Mouse (Mus musculus): ENCODE measurements around the gene Syap1. TPM values are rescaled to one million over a fixed set of nuclear protein-coding genes. Genes with fewer than 3 reads are reported as not detected.
"Not testable (repeated sequence)": the region's sequence is repeated elsewhere in the genome, so short reads cannot be mapped to it uniquely, and the experiment has no call there.

Gene Syap1
- 37.8 and 38.0 TPM in 2 replicates for polyA plus RNA-seq (2015; fragmentation: Nextera tagmentation; extraction: Ambion mirVana)

- no peak within 1 kb of the TSS for H3K27ac ChIP-seq
- peak within 1 kb of the TSS; percentile 66 for H3K4me3 ChIP-seq (replicated peaks)
- peak; percentile 91 for ATAC-seq (ENCODE audit: insufficient read depth, low FRiP score, low read depth)
- no peaks in the 10 kb centered on the region for H3K36me3 ChIP-seq
- H3K9ac ChIP-seq, result peak within 1 kb of the TSS; percentile 69
- H3K4me2 ChIP-seq, result peak within 1 kb of the TSS; percentile 47
- no peaks in the 10 kb centered on the region for H3K4me1 ChIP-seq
- H3K9me3 ChIP-seq, result no peaks in the 10 kb centered on the region
- H3K27me3 ChIP-seq (replicated peaks), result no peaks in the 10 kb centered on the region
- 21% methylated on average over 38 of the region's 47 CpGs for WGBS
These were observed at the start of gene Syap1 for GRCm38 (mm10) chrX:162887931-162888511. Syap1 (minus strand) TSS chrX:162888447.

- Histone ChIP-seq H3K27ac (no peak overlapping the region), H3K36me3 (0 out of 2 replicates have a peak, but pooled peaks cover 5% of the 10 kb centered on the region), H3K4me2 (no peak overlapping the region), H3K9me3 (no peaks in the 10 kb centered on the region), H3K9ac (no peak overlapping the region), H3K27me3 (replicated peaks) (no peaks in the 10 kb centered on the region), H3K4me1 (no peaks in the 10 kb centered on the region), H3K4me3 (replicated peaks) (no peak overlapping the region)
- WGBS, result 89% methylated on average over 2 of the region's 2 CpGs
- ATAC-seq (ENCODE audit: insufficient read depth, low FRiP score, low read depth), result no peak
These were observed 43.2 kb upstream of the Syap1 start for GRCm38 (mm10) chrX:162931467-162931866.

DNA sequence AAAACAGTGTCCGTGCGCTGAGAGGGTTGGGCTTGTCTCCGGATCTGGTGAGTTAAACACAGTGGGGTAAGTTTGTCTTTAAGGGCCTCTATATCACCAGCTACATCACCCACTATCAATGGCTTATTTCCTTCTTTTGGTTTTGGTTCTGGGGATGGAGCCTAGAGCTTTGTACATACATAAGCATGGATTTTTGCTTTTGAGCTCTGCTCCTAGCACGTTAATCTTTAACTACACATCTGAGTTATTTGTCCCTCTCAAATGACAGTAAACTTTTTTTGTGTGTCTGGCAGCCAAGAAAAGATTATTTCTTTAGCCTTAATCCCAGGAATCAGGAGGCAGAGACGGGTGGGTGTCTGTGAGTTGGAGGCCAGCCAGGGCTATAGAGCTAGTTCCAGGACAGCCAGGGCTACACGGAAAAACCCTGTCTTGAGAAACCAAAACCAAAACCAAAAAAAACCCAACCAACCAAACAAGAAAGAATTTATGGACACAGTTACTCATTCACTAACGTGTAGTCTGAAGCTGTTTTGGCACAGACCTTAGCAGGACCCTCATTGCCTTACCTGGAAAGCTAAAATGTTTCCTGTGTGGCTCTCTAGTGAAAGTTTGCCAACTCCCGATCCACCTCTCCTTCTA is 33.4 kb upstream of the Syap1 start:
- ATAC-seq (ENCODE audit: insufficient read depth, low FRiP score, low read depth), result no peak
- no peak overlapping the region for H3K4me3 ChIP-seq (replicated peaks)
- no peaks in the 10 kb centered on the region for H3K4me1 ChIP-seq
- no peak overlapping the region for H3K4me2 ChIP-seq
- H3K9me3 ChIP-seq, result no peaks in the 10 kb centered on the region
- H3K9ac ChIP-seq, result no peak overlapping the region
- WGBS, result 65% methylated on average over 8 of the region's 8 CpGs
- no peaks in the 10 kb centered on the region for H3K36me3 ChIP-seq
- H3K27me3 ChIP-seq (replicated peaks), result no peaks in the 10 kb centered on the region
- no peak overlapping the region for H3K27ac ChIP-seq

- Histone ChIP-seq H3K27ac (no peak overlapping the region), H3K4me2 (no peak overlapping the region), H3K9me3 (no peaks in the 10 kb centered on the region), H3K4me1 (no peaks in the 10 kb centered on the region), H3K9ac (no peak overlapping the region), H3K4me3 (replicated peaks) (no peak overlapping the region), H3K27me3 (replicated peaks) (no peaks in the 10 kb centered on the region), H3K36me3 (peaks cover 3% of the 10 kb centered on the region; the same call in 1 of the 2 replicates)
- ATAC-seq (ENCODE audit: insufficient read depth, low FRiP score, low read depth), result no peak
- 29% methylated on average over 5 of the region's 5 CpGs for WGBS
These were observed 27.4 kb upstream of the Syap1 start for GRCm38 (mm10) chrX:162915697-162916096.

- Histone ChIP-seq H3K36me3 (peaks cover 3% of the 10 kb centered on the region; the same call in 1 of the 2 replicates), H3K9ac (no peak overlapping the region), H3K4me3 (replicated peaks) (no peak overlapping the region), H3K27ac (no peak overlapping the region), H3K9me3 (no peaks in the 10 kb centered on the region), H3K27me3 (replicated peaks) (no peaks in the 10 kb centered on the region), H3K4me1 (no peaks in the 10 kb centered on the region), H3K4me2 (no peak overlapping the region)
- WGBS, result 93% methylated on average over 3 of the region's 3 CpGs
- no peak for ATAC-seq (ENCODE audit: insufficient read depth, low FRiP score, low read depth)
These were observed 25.4 kb upstream of the Syap1 start for GRCm38 (mm10) chrX:162913651-162914050.

- Histone ChIP-seq H3K9me3 (no peaks in the 10 kb centered on the region), H3K4me3 (replicated peaks) (no peak overlapping the region), H3K4me1 (no peaks in the 10 kb centered on the region), H3K4me2 (no peak overlapping the region), H3K36me3 (no peaks in the 10 kb centered on the region), H3K27me3 (replicated peaks) (no peaks in the 10 kb centered on the region), H3K27ac (no peak overlapping the region), H3K9ac (no peak overlapping the region)
- no peak for ATAC-seq (ENCODE audit: insufficient read depth, low FRiP score, low read depth)
- WGBS, result 68% methylated on average over 3 of the region's 3 CpGs
These were observed 19.3 kb upstream of the Syap1 start for GRCm38 (mm10) chrX:162907554-162907953.

GRCm38 (mm10) chrX:162902040-162902734 is 13.9 kb upstream of the Syap1 start:
- Histone ChIP-seq H3K4me1 (no peaks in the 10 kb centered on the region), H3K4me2 (peak overlapping the region; percentile 56), H3K9me3 (no peaks in the 10 kb centered on the region), H3K27me3 (replicated peaks) (no peaks in the 10 kb centered on the region), H3K36me3 (no peaks in the 10 kb centered on the region), H3K4me3 (replicated peaks) (peak overlapping the region; percentile 58), H3K9ac (peak overlapping the region; percentile 46), H3K27ac (peak overlapping the region; percentile 89)
- peak; percentile 68 for ATAC-seq (ENCODE audit: insufficient read depth, low FRiP score, low read depth)
- WGBS, result 20% methylated on average over 29 of the region's 29 CpGs

DNA sequence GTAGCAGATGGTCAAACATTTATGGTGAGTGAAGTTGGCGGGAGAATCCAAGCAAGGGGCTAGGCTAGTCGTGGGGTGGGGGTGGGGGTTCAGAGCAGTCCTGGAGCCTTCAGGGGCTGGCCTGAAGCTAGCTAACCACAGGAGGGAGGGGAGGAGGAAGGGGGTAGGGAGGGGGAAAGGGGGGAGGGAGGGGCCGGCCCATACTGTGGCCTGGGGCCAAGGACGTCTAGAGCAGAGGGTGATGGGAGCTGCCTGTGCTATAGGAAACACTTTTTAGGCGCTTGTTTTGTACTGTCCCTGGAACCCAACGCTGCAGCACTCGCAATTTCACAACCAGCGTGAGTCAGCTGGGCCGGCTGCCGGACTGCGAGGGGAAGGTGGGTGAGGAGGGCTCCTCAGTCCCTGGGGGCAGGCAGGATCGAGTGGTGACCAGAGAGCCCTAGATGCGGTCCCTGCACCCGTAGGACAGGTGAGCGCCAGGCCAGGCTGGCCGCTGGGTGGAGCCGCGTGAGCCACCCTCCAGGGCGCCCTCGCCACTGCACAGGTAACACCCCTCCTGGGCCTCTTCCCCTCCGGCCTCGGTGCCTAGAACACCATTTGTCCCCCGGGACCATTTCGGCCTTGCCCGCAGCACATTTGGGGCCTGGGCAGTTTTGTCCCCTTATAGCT is 13.3 kb upstream of the Syap1 start:
- Histone ChIP-seq H3K9me3 (no peaks in the 10 kb centered on the region), H3K4me3 (replicated peaks) (peak overlapping the region; percentile 58), H3K9ac (peak overlapping the region; percentile 46), H3K4me2 (peak overlapping the region; percentile 56), H3K36me3 (no peaks in the 10 kb centered on the region), H3K27me3 (replicated peaks) (no peaks in the 10 kb centered on the region), H3K27ac (peak overlapping the region; percentile 89), H3K4me1 (no peaks in the 10 kb centered on the region)
- peak; percentile 87 for ATAC-seq (ENCODE audit: insufficient read depth, low FRiP score, low read depth)
- 17% methylated on average over 25 of the region's 25 CpGs for WGBS

- Histone ChIP-seq H3K4me2 (peak within 1 kb of the TSS; percentile 56), H3K9ac (peak within 1 kb of the TSS; percentile 46), H3K36me3 (no peaks in the 10 kb centered on the region), H3K27me3 (replicated peaks) (no peaks in the 10 kb centered on the region), H3K9me3 (no peaks in the 10 kb centered on the region), H3K4me1 (no peaks in the 10 kb centered on the region), H3K27ac (peak within 1 kb of the TSS; percentile 89), H3K4me3 (replicated peaks) (peak within 1 kb of the TSS; percentile 58)
- 32% methylated on average over 4 of the region's 4 CpGs for WGBS
- no peak for ATAC-seq (ENCODE audit: insufficient read depth, low FRiP score, low read depth)
These were observed 12.7 kb upstream of the Syap1 start, which contains the start of gene Ctps2 for GRCm38 (mm10) chrX:162900938-162901337. Ctps2 (plus strand) TSS chrX:162901238.

GRCm38 (mm10) chrX:162888575-162889223 is 452 bp upstream of the Syap1 start:
- H3K4me3 ChIP-seq (replicated peaks); H3K4me2 ChIP-seq; ATAC-seq (ENCODE audit: insufficient read depth, low FRiP score, low read depth); H3K27ac ChIP-seq; H3K9me3 ChIP-seq; H3K27me3 ChIP-seq (replicated peaks); H3K9ac ChIP-seq; H3K4me1 ChIP-seq; H3K36me3 ChIP-seq: not testable (repeated sequence)
- 77% methylated on average over 9 of the region's 25 CpGs for WGBS

- WGBS, result 86% methylated on average over 3 of the region's 3 CpGs
These were observed 10.0 kb downstream of the Syap1 start for GRCm38 (mm10) chrX:162878236-162878635.

More at GRCm38 (mm10) chrX:162878236-162878635, 10.0 kb downstream of the Syap1 start:
- Histone ChIP-seq H3K4me1 (no peaks in the 10 kb centered on the region), H3K27me3 (replicated peaks) (no peaks in the 10 kb centered on the region), H3K36me3 (no peaks in the 10 kb centered on the region), H3K9me3 (no peaks in the 10 kb centered on the region), H3K9ac (no peak overlapping the region), H3K4me2 (no peak overlapping the region), H3K27ac (no peak overlapping the region), H3K4me3 (replicated peaks) (no peak overlapping the region)
- ATAC-seq (ENCODE audit: insufficient read depth, low FRiP score, low read depth), result no peak
